Mouse (Mus musculus): ENCODE measurements around the gene Lhfp.
"Not testable (repeated sequence)": the region's sequence is repeated elsewhere in the genome, so short reads cannot be mapped to it uniquely, and the experiment has no call there.

Lhfp gene

DNA sequence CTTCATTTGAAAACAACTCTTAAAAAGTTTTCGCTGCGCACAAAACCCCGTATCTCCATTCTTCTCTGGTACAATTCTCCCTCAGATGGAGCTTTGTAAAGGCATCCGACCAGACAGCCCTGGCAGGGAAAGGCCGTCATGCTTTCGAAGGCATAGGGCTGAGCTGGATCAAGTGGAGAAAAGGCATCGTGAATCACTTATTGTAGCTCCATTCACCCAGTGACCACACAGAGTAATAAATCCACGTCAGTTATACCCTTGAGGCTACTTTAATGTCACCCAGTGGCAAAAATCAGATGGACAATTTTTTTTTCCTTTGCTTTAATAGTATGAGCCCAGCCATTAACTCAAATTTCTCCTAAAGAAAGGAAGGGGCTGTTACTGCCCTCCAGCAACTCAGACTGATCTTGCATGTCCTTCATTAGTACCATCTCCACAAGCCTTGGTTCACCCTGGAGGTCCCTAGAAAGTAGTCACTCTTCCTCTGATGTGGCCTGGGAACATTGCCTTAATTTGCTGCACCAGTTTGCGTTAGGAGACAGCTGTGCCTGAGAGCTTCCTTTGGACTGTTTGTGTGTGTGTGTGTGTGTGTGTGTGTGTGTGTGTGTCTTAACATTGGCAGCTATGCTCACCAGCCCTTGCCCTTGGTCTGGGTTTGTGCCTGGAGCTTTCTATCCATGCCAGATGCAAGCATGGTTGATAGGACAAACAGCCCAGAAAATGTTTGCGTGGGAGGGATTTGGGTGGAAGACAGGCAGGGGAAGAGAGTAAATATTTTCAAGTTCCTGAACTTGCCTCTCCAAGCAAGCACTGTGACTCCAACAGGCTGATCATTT is 169.6 kb downstream of the Lhfp start:
- no peak for DNase-seq (ENCODE audit: low read depth, low spot score)

DNA sequence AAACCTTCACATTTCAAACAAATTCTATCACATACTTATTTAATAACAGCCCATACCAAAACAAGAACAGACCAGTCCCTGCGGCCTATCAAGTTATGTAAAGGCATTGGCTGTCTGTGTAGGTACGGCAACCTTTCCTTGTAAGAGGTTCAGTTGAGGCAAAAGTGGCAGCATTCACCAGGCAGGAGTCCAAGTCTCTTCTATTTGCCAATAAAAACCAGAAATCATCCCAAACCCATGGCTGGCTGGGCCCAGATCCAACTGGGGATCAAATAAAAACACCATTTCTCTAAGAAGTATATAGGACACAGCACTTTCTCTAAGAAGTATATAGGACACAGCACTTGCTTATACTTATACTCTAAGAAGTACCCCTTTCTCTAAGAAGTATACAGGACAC is 171.3 kb downstream of the Lhfp start:
- no peak for DNase-seq (ENCODE audit: low read depth, low spot score)

- DNase-seq (ENCODE audit: low read depth, low spot score), result no peak
Measured at GRCm38 (mm10) chr3:53213346-53213745, 172.0 kb downstream of the Lhfp start.

GRCm38 (mm10) chr3:53213746-53214271 is 172.5 kb downstream of the Lhfp start:
- no peak for DNase-seq (ENCODE audit: low read depth, low spot score)

DNA sequence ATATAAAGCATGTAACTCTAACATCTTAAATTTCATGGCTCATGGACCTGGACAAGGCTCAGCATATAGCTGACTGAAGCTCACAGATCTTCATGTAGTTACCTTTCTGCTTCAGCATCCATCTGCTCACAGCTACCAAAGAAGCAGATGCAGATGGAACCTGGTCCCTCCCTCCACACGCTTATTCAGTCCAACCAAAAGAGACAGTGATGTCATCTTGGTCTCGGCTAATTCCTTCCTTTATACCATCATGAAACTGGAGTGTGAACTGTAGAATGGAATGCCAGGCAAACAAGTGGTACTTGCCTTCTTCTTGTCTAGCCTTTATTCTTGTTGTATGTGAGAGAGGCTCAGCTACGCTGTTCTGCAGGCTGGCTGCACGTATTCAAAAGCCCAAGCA is 173.1 kb downstream of the Lhfp start:
- no peak for DNase-seq (ENCODE audit: low read depth, low spot score)

GRCm38 (mm10) chr3:53217697-53218096 is 176.4 kb downstream of the Lhfp start:
- no peak for DNase-seq (ENCODE audit: low read depth, low spot score)

DNA sequence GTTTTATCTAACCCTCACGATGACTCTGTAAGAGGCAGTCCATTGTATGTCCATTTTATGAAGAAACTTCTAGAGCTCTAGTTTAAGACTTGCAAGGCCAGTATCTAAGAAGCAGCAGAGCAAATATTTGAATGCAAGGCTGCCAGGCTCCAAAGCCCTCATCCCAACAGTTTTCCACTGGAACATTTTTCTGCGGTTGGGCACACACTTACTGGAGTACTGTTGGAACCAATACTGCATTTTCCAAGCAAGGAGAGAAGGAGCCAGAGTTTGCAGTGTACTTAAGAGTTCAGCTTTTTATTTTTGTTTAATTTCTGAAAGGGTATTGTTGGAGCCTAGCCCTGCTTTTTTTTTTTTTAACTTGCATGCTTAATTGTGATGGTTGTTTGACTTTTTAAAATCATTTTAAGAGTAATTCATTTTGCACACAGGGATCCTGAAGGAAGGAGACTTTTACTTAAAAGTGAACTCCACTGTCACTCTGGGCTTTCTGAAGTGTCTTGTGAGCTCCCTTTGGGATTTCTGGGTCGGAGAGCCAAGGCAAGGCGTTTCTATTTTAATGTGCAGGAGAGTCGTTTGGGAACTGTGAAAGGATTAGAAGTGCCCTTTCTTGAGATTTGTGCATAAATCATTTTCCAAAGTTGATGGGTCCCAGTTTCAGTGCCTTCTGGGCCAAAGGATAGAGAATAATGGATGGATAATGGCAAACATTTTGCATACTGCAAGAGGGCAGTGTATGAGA is 180.4 kb downstream of the Lhfp start:
- DNase-seq (ENCODE audit: low read depth, low spot score), result no peak

- DNase-seq (ENCODE audit: low read depth, low spot score), result no peak
Measured at GRCm38 (mm10) chr3:53224141-53224540, 182.8 kb downstream of the Lhfp start.

- no peak for DNase-seq (ENCODE audit: low read depth, low spot score)
Measured at GRCm38 (mm10) chr3:53225774-53226173, 184.4 kb downstream of the Lhfp start.

DNA sequence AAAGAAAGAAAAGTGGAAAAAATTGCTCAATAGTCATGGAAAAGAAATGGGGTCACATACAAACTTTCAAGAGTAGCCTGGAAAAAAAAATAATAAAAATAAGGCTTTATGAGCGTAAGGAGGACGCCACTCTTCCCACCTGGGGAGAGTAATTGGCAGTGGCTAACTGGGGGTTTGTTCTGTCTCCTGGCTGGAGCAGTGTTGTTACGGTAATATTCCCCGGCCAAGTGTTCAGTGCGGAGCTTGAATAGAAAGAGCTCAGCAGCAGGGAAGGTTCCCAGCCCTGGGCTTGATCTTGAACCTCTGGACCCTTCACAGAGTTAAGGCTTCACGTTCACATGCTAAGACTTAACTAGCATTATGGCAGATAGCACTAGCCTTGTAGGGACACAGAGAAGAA is 184.9 kb downstream of the Lhfp start:
- DNase-seq (ENCODE audit: low read depth, low spot score), result no peak

- no peak for DNase-seq (ENCODE audit: low read depth, low spot score)
Measured at GRCm38 (mm10) chr3:53227866-53228265, 186.5 kb downstream of the Lhfp start.

- DNase-seq (ENCODE audit: low read depth, low spot score), result no peak
Measured at GRCm38 (mm10) chr3:53230562-53230961, 189.2 kb downstream of the Lhfp start.

DNA sequence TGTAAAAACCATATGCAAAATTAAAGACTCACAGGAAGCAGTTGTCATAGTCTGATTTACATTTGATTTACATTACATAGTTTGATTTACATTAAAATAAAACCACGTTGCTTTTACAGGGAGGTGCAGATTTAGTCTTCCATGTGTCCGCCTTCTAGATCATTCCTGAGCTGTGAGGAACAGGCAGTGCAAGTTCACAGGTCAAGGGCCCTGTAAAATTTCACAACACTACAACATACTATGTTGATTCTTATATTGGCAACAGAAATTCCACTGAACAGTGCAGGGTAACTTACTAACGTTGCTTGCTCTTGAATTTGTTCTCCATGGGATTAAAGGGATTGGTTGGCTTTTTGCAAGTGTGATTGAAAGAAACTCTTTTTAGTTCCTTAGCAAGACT is 189.8 kb downstream of the Lhfp start:
- DNase-seq (ENCODE audit: low read depth, low spot score), result no peak

DNA sequence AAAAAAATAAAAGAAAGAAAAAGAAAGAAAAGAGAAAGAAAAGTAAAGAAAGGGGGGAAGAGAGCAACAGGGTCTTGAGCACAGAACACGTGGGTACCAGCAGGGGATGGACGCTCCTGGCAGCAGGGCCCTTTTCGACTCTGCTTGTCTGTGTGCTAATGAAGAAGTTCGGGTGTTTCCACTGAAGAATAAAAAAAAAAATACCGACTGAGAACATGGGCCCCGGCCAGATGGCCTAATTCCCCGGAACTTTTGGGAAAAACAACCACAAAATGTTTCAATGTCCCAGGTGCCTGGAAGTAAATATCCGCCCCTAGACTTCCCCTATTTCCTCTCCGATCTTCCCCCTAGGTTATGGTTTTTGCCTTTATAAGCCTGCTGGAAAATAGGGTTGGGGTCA is 191.1 kb downstream of the Lhfp start:
- DNase-seq (ENCODE audit: low read depth, low spot score), result not testable (repeated sequence)

GRCm38 (mm10) chr3:53234689-53235088 is 193.4 kb downstream of the Lhfp start:
- no peak for DNase-seq (ENCODE audit: low read depth, low spot score)

- DNase-seq (ENCODE audit: low read depth, low spot score), result no peak
Measured at GRCm38 (mm10) chr3:53236471-53236870, 195.1 kb downstream of the Lhfp start.

DNA sequence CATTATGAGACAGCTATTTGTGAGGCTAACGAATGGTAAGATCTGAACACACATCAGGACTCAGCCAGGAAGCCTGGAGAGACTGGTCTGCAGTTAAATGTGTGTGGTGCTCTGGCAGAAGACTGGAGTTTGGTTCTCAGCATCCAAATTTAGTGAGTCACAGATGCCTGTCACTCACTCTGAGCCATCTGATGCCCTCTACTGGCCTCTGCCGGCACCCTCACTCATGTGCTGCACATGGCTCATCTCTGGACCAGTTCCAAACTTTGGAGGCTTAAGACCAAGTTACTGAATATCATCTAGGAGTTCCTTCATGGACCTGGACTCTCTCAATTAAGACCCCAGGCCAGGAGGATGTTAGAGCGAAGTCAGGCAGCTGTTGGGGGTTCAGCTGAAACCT is 198.8 kb downstream of the Lhfp start:
- DNase-seq (ENCODE audit: low read depth, low spot score), result no peak

GRCm38 (mm10) chr3:53245571-53246208 is 204.4 kb downstream of the Lhfp start:
- DNase-seq (ENCODE audit: low read depth, low spot score), result no peak

DNA sequence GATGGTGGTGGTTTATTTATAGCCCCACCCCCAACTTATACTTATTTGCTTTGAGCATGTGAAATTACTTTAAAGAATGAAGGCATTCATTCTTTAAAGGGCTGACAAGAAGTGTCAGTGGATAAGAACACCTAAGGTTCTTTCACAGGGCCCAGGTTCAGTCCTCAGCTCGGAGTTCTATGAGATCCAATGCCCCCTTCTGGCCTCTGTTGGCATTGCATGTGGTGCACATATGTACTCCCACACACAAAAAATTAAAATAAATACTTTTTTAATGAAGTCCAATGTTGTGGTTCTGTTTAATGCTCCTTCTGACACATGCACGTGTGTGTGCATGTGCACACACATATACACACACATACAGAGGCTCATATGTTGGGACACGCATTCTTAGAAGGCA is 205.8 kb downstream of the Lhfp start:
- DNase-seq (ENCODE audit: low read depth, low spot score), result no peak

GRCm38 (mm10) chr3:53248158-53248874 is 207.0 kb downstream of the Lhfp start:
- no peak for DNase-seq (ENCODE audit: low read depth, low spot score)

GRCm38 (mm10) chr3:53252556-53252955 is 211.2 kb downstream of the Lhfp start:
- DNase-seq (ENCODE audit: low read depth, low spot score), result no peak

Measured in embryo, embryonic 11.5 days (tissue).